Mouse (Mus musculus) kidney, adult 2 months (tissue): ENCODE measurements at regions not wholly inside any gene's neighbourhood (a gene's known extent, or its start where the extent isn't known, plus 50 kb on each side); places are given as distances from the start of the nearest gene placed in this dataset.

ENCODE experiments used
- CTCF ChIP-seq: fragments of 200-500 bp; conservative IDR thresholded peaks from 2 replicates; pipeline ENCODE4 v1.5.1; 2011; ENCODE audit warnings: low read depth, mild to moderate bottlenecking, control low read depth, low read length, moderate library complexity, mixed read lengths; ENCODE audit not compliant: insufficient read depth, insufficient read length
- POLR2A ChIP-seq: fragments of 200-500 bp; IDR thresholded peaks from one replicate; pipeline ENCODE4 v1.6.1; 2011; ENCODE audit warnings: low read depth, low read length, control low read depth

DNA sequence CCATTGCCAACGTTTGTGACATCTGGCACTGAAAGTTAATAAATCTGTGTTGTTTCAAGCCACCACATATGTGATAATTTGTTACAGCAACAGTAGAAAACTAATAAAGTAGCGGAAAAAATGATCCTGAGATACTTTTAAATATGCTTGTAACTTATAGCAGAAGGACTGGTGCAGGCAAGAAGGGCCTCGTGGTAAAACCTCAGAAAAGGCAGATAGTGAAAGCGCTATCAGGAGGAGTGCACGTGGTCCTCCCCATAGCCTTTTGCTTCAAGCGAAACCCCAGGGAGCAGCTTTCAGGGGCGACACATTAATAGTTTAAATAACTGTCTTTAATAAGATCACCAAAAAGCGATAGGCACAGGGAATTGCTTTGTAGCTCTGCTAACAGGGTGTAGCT lies 217.9 kb upstream of the Veph1 start:
- TF ChIP-seq CTCF (no peak), POLR2A (no peak)
